Comparison of ENCODE assay signal across 8 mouse cellular contexts in the genomic region with DNA sequence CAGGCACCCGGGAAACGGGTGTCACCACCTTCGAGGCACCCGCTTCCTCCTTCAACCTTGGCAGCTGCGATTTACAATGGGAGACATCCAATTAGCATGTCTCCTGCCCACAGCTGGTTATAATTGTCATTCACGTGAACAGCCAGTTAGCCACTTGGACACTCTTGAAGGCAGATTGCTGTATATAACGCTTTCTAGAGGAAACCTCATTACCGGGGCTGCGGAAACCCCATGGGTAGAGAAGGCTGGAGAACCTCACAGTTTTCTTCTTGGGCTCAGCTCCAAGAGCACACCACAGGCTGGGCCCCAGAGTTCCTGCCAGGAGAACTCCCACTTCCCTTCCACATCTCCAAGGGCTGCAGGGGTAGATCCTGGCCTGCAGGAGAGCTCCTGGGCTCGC.
DNase-seq lines count a peak whose midpoint lies in the region; ATAC-seq and TF ChIP-seq lines count a peak whose summit lies in the region.
"Had no signal": no experiment of that assay in that cellular context is flagged by ENCODE, and none has a peak within 500 bp of the region (broad histone marks: within the 10 kb centered on the region; RNA-seq: fewer than 3 reads in every experiment).

No protein-coding gene starts in this region.

- no peak for DNase-seq in layer of hippocampus, adult 2 months (ENCODE audit: low spot score in 2 of 2)
- DNase-seq in layer of hippocampus, adult 18-20 months (ENCODE audit: low spot score in 2 of 2) = no peak
- DNase-seq in embryonic facial prominence, embryonic 10.5 days (ENCODE audit: low spot score) = no peak
- peak; percentile 49 for DNase-seq in forelimb bud, embryonic 11.5 days (ENCODE audit: low read depth, low spot score)
- DNase-seq in layer of hippocampus, postnatal 10 days (ENCODE audit: low spot score in 2 of 2) = no peak

- H3K4me3 ChIP-seq in layer of hippocampus, adult 2 months = no peak overlapping the region
- no peak overlapping the region for H3K4me3 ChIP-seq in embryonic facial prominence, embryonic 10.5 days
- no peak overlapping the region for H3K4me3 ChIP-seq in midbrain, embryonic 12.5 days
- no peak overlapping the region for H3K4me3 ChIP-seq in intestine, embryonic 15.5 days (replicated peaks)

- no peak for ATAC-seq in midbrain, embryonic 12.5 days (ENCODE audit: low FRiP score, low read depth)
- ATAC-seq in intestine, embryonic 15.5 days = no peak

- TF ChIP-seq CTCF in layer of hippocampus, adult 2 months (conservative IDR thresholded peaks at IDR 0.05) = no peak

- WGBS in embryonic facial prominence, embryonic 10.5 days = 56% methylated on average over 10 of the region's 10 CpGs
- 59% methylated on average over 10 of the region's 10 CpGs for WGBS in midbrain, embryonic 12.5 days
- 62% methylated on average over 10 of the region's 10 CpGs for WGBS in intestine, embryonic 15.5 days

- H3K9me3 ChIP-seq in embryonic facial prominence, embryonic 10.5 days = no peaks in the 10 kb centered on the region
- H3K9me3 ChIP-seq in midbrain, embryonic 12.5 days = no peaks in the 10 kb centered on the region
- H3K9me3 ChIP-seq in intestine, embryonic 15.5 days = no peaks in the 10 kb centered on the region

- no peak overlapping the region for H3K9ac ChIP-seq in midbrain, embryonic 12.5 days (replicated peaks)
- H3K9ac ChIP-seq in intestine, embryonic 15.5 days = no peak overlapping the region

- H3K36me3 ChIP-seq in embryonic facial prominence, embryonic 10.5 days (replicated peaks) = no peaks in the 10 kb centered on the region
- no peaks in the 10 kb centered on the region for H3K36me3 ChIP-seq in midbrain, embryonic 12.5 days
- H3K36me3 ChIP-seq in intestine, embryonic 15.5 days = no peaks in the 10 kb centered on the region

- H3K27me3 ChIP-seq in embryonic facial prominence, embryonic 10.5 days (replicated peaks; ENCODE audit: low read depth, poor library complexity, severe bottlenecking) = no peaks in the 10 kb centered on the region
- no peaks in the 10 kb centered on the region for H3K27me3 ChIP-seq in midbrain, embryonic 12.5 days
- no peaks in the 10 kb centered on the region for H3K27me3 ChIP-seq in intestine, embryonic 15.5 days (replicated peaks)

- H3K27ac ChIP-seq in layer of hippocampus, adult 2 months = peak overlapping the region; percentile 18; the same call in 1 of the 2 replicates
- peak overlapping the region; percentile 66 for H3K27ac ChIP-seq in embryonic facial prominence, embryonic 10.5 days (replicated peaks)
- 0 out of 2 replicates have a peak overlapping the region, but pooled peaks have one; percentile 36 for H3K27ac ChIP-seq in midbrain, embryonic 12.5 days (replicated peaks)
- H3K27ac ChIP-seq in intestine, embryonic 15.5 days = no peak overlapping the region

- peaks cover 27% of the 10 kb centered on the region for H3K4me1 ChIP-seq in embryonic facial prominence, embryonic 10.5 days
- peaks cover 11% of the 10 kb centered on the region for H3K4me1 ChIP-seq in midbrain, embryonic 12.5 days
- no peaks in the 10 kb centered on the region for H3K4me1 ChIP-seq in intestine, embryonic 15.5 days (replicated peaks)

- H3K4me2 ChIP-seq in midbrain, embryonic 12.5 days (replicated peaks) = no peak overlapping the region
- no peak overlapping the region for H3K4me2 ChIP-seq in intestine, embryonic 15.5 days (replicated peaks)
- H3K4me2 ChIP-seq: heart, embryonic 11.5 days had no signal
